Mouse (Mus musculus): ENCODE measurements around the gene Slc39a5.
A peak's percentile ranks its signal among the peaks of the same experiment; 100 is the strongest.

GRCm38 (mm10) chr10:128376455-128377211, 24.4 kb downstream of the Slc39a5 start, which contains the start of gene Ankrd52:
- peak; percentile 71 for TF ChIP-seq CTCF (IDR thresholded peaks at IDR 0.05; ENCODE audit: low read depth, low read length)
- TF ChIP-seq POLR2A (IDR thresholded peaks at IDR 0.05; ENCODE audit: extremely low read depth, insufficient read depth, low read length), result peak; percentile 46; the same call in 1 of the 2 replicates

Data from liver, adult 2 months (tissue).